Mouse (Mus musculus) MEL (cell line): ENCODE data around the gene Cacna1c. TPM values are rescaled to one million over a fixed set of nuclear protein-coding genes. Genes with fewer than 3 reads are reported as not detected.

Experiments
- DNase-seq: peaks from one replicate; pipeline ENCODE4 v3.0.0; 2011; ENCODE audit warnings: low read depth, low spot score
- H3K27ac ChIP-seq: 2 replicates; pipeline ENCODE4 v1.5.1; 2012; ENCODE audit warnings: low read depth, mild to moderate bottlenecking, control low read depth, low read length, moderate library complexity; ENCODE audit not compliant: control insufficient read depth
- H3K27me3 ChIP-seq, 2 experiments: fragments of 150-350 bp in 1 of 2; sonication (generic) in 1 of 2; 2 replicates each; pipeline ENCODE4 v1.6.1; 2012; ENCODE audit warnings: low read length in 2 of 2, mild to moderate bottlenecking in 2 of 2, improper control_type of control experiment in 1 of 2, moderate library complexity in 1 of 2; ENCODE audit not compliant: insufficient read depth in 2 of 2, control insufficient read depth in 1 of 2
- H3K36me3 ChIP-seq, 2 experiments: 2 replicates each; pipeline ENCODE4 v1.6.1; 2012 to 2014; ENCODE audit warnings: low read length in 2 of 2, improper control_type of control experiment in 1 of 2, inconsistent platforms in 1 of 2, mild to moderate bottlenecking in 1 of 2; ENCODE audit not compliant: insufficient read depth in 2 of 2, control insufficient read depth in 1 of 2
- H3K4me1 ChIP-seq, 2 experiments: fragments of 150-350 bp in 1 of 2; sonication (generic) in 1 of 2; 2 replicates each; pipeline ENCODE4 v1.6.1; 2012; ENCODE audit warnings: low read length in 2 of 2, improper control_type of control experiment in 1 of 2, mild to moderate bottlenecking in 1 of 2; ENCODE audit not compliant: insufficient read depth in 2 of 2, control insufficient read depth in 1 of 2
- H3K4me3 ChIP-seq, 2 experiments: fragments of 150-350 bp in 1 of 2; sonication (generic) in 1 of 2; 2 replicates each; pipeline ENCODE4 v1.5.1; 2012; ENCODE audit warnings: low read depth in 2 of 2, low read length in 2 of 2, mild to moderate bottlenecking in 2 of 2, moderate library complexity in 2 of 2, control low read depth in 1 of 2, improper control_type of control experiment in 1 of 2; ENCODE audit not compliant: control insufficient read depth in 1 of 2, insufficient read depth in 1 of 2
- H3K79me2 ChIP-seq: 2 replicates; pipeline ENCODE4 v1.6.1; 2012; ENCODE audit warnings: mild to moderate bottlenecking, low read length, moderate library complexity; ENCODE audit not compliant: control insufficient read depth, poor library complexity, insufficient read depth
- H3K9ac ChIP-seq: 2 replicates; pipeline ENCODE4 v1.6.1; 2012; ENCODE audit warnings: low read depth, mild to moderate bottlenecking, control low read depth, low read length, moderate library complexity; ENCODE audit not compliant: control insufficient read depth, poor library complexity, severe bottlenecking
- H3K9me3 ChIP-seq: fragments of 150-350 bp; sonication (generic); replicated peaks from 2 replicates; pipeline ENCODE4 v1.6.1; 2012; ENCODE audit warnings: mild to moderate bottlenecking, low read length, improper control_type of control experiment, moderate library complexity; ENCODE audit not compliant: insufficient read depth
- BHLHE40 ChIP-seq: IDR thresholded peaks from 2 replicates; pipeline ENCODE4 v1.6.1; 2012; ENCODE audit warnings: low read depth, mild to moderate bottlenecking, inconsistent platforms, low read length, improper control_type of control experiment, borderline replicate concordance
- NELFE ChIP-seq: IDR thresholded peaks from 2 replicates; pipeline ENCODE4 v1.6.1; 2011; ENCODE audit warnings: low read depth, low read length, improper control_type of control experiment
- NRF1 ChIP-seq: IDR thresholded peaks from 2 replicates; pipeline ENCODE4 v1.6.1; 2014; ENCODE audit warnings: low read depth, mild to moderate bottlenecking, inconsistent platforms, low read length, improper control_type of control experiment, moderate library complexity; ENCODE audit not compliant: poor library complexity, insufficient read depth, severe bottlenecking
- RCOR1 ChIP-seq: IDR thresholded peaks from 2 replicates; pipeline ENCODE4 v1.6.1; 2012; ENCODE audit warnings: low read depth, mild to moderate bottlenecking, inconsistent platforms, low read length, improper control_type of control experiment
- SIN3A ChIP-seq: IDR thresholded peaks from 2 replicates; pipeline ENCODE4 v1.6.1; 2012; ENCODE audit warnings: low read length, improper control_type of control experiment, inconsistent platforms
- SMC3 ChIP-seq: IDR thresholded peaks from 2 replicates; pipeline ENCODE4 v1.6.1; 2011; ENCODE audit warnings: low read depth, low read length, improper control_type of control experiment
- TBP ChIP-seq: IDR thresholded peaks from 2 replicates; pipeline ENCODE4 v1.8.0; 2011; ENCODE audit warnings: low read depth, low read length, improper control_type of control experiment
- UBTF ChIP-seq: IDR thresholded peaks from 2 replicates; pipeline ENCODE4 v1.6.1; 2012; ENCODE audit warnings: low read depth, mild to moderate bottlenecking, inconsistent platforms, low read length, improper control_type of control experiment, moderate library complexity, borderline replicate concordance; ENCODE audit not compliant: insufficient read depth
- USF2 ChIP-seq, 2 experiments: IDR thresholded peaks; 2 replicates each; pipeline ENCODE4 v1.6.1; 2011 to 2012; ENCODE audit warnings: improper control_type of control experiment in 2 of 2, low read length in 2 of 2, borderline replicate concordance in 1 of 2, inconsistent platforms in 1 of 2, low read depth in 1 of 2, mild to moderate bottlenecking in 1 of 2; ENCODE audit not compliant: insufficient read depth in 1 of 2
- ZC3H11A ChIP-seq: IDR thresholded peaks from 2 replicates; pipeline ENCODE4 v1.6.1; 2012; ENCODE audit warnings: low read depth, mild to moderate bottlenecking, inconsistent platforms, low read length, improper control_type of control experiment
- ZKSCAN1 ChIP-seq: IDR thresholded peaks from 2 replicates; pipeline ENCODE4 v1.6.1; 2012; ENCODE audit warnings: low read depth, mild to moderate bottlenecking, inconsistent platforms, low read length, improper control_type of control experiment, moderate library complexity
- ZMIZ1 ChIP-seq: IDR thresholded peaks from 2 replicates; pipeline ENCODE4 v1.6.1; 2012; ENCODE audit warnings: low read depth, mild to moderate bottlenecking, inconsistent platforms, low read length, improper control_type of control experiment, moderate library complexity
- ZNF384 ChIP-seq: IDR thresholded peaks from 2 replicates; pipeline ENCODE4 v1.6.1; 2012; ENCODE audit warnings: low read depth, mild to moderate bottlenecking, inconsistent platforms, low read length, improper control_type of control experiment
- polyA plus RNA-seq, 2 experiments: library from polyadenylated mRNA; stranded (reverse) in 1 of 2; unstranded in 1 of 2; fragments of >175 nt in 1 of 2; fragments of >200 nt in 1 of 2; gene quantifications; 2 replicates each; pipeline versions ENCODE4 v1.2.1 to v1.2.4; 2012; ENCODE audit warnings: low replicate concordance in 2 of 2, low read depth in 1 of 2; ENCODE audit not compliant: insufficient read length in 2 of 2, insufficient read depth in 1 of 2, missing spikeins in 1 of 2
- total RNA-seq: library from RNA; depleted of rRNA; stranded (reverse); fragments of 300-350 nt; gene quantifications from 2 replicates; pipeline ENCODE4 v1.2.3, GENCODE M21; 2012

The Cacna1c gene
- total and polyA plus RNA-seq, 3 experiments = 3.4 to 4.4 TPM; not detected in 1

- Histone ChIP-seq H3K9ac (no peak overlapping the region), H3K4me3 (no peak overlapping the region), H3K36me3 (no peaks in the 10 kb centered on the region), H3K4me1 (no peaks in the 10 kb centered on the region), H3K79me2 (no peaks in the 10 kb centered on the region), H3K27me3 (peaks cover 0 to 1% of the 10 kb centered on the region in 2 experiments; a peak in 1 of 4 replicates), H3K27ac (no peak overlapping the region), H3K9me3 (no peaks in the 10 kb centered on the region)
- DNase-seq = no peak
- TF ChIP-seq ZKSCAN1 (no peak), SMC3 (no peak), ZMIZ1 (no peak), TBP (no peak), USF2 (IDR thresholded peaks at IDR 0.05; ENCODE audit: borderline replicate concordance in 1 of 2, insufficient read depth in 1 of 2, low read depth in 1 of 2, low read length in 2 of 2) (no peak), RCOR1 (no peak), NRF1 (no peak), NELFE (no peak), SIN3A (no peak), UBTF (no peak), ZC3H11A (no peak)
Observed at GRCm38 (mm10) chr6:119045498-119045897, 150.7 kb downstream of the Cacna1c start.

- Histone ChIP-seq H3K36me3 (no peaks in the 10 kb centered on the region), H3K9me3 (no peaks in the 10 kb centered on the region), H3K27me3 (peaks cover 0 to 1% of the 10 kb centered on the region in 2 experiments; a peak in 1 of 4 replicates), H3K79me2 (no peaks in the 10 kb centered on the region), H3K4me1 (no peaks in the 10 kb centered on the region)
- no peak for TF ChIP-seq BHLHE40
- TF ChIP-seq, all 39 proteins: peak for 0
- H3K4me3 ChIP-seq = no peak overlapping the region
- H3K9ac ChIP-seq = no peak overlapping the region
- H3K27ac ChIP-seq = no peak overlapping the region
- no peak for DNase-seq
Observed at GRCm38 (mm10) chr6:119044148-119044547, 152.1 kb downstream of the Cacna1c start.

- Histone ChIP-seq H3K27ac (no peak overlapping the region), H3K4me1 (no peaks in the 10 kb centered on the region), H3K79me2 (no peaks in the 10 kb centered on the region), H3K36me3 (no peaks in the 10 kb centered on the region), H3K9me3 (no peaks in the 10 kb centered on the region), H3K9ac (no peak overlapping the region), H3K4me3 (no peak overlapping the region), H3K27me3 (peaks cover 0 to 1% of the 10 kb centered on the region in 2 experiments; a peak in 1 of 4 replicates)
- no peak for DNase-seq
- no peak for TF ChIP-seq ZNF384
- TF ChIP-seq SMC3 = no peak
Observed at GRCm38 (mm10) chr6:119042803-119043202, 153.4 kb downstream of the Cacna1c start.
